Mouse (Mus musculus) embryonic facial prominence, embryonic 11.5 days (tissue): ENCODE results near the gene Ccp110. TPM values are rescaled to one million over a fixed set of nuclear protein-coding genes. Genes with fewer than 3 reads are reported as not detected.

Experiments used
- ATAC-seq: fragments of 200-750 bp; cut with Nextera tagmentation; replicated peaks from 2 replicates; pipeline ENCODE4 v1.8.0; 2017; ENCODE audit warnings: low read depth; ENCODE audit not compliant: insufficient number of reproducible peaks, low FRiP score, low TSS enrichment
- DNase-seq: peaks from one replicate; pipeline ENCODE4 v3.0.0-alpha.2; 2015; ENCODE audit warnings: low spot score
- H3K27ac ChIP-seq: fragments of 300-500 bp; sonication (generic); replicated peaks from 2 replicates; pipeline ENCODE4 v1.5.1; 2014; ENCODE audit warnings: mild to moderate bottlenecking, low read depth, low read length, control low read depth
- H3K27me3 ChIP-seq: fragments of 300-500 bp; sonication (generic); 2 replicates; pipeline ENCODE4 v1.6.1; 2014; ENCODE audit warnings: mild to moderate bottlenecking, low read length, moderate library complexity, mixed read lengths; ENCODE audit not compliant: control insufficient read depth, insufficient read depth
- H3K36me3 ChIP-seq: fragments of 300-500 bp; sonication (generic); replicated peaks from 2 replicates; pipeline ENCODE4 v1.6.1; 2014; ENCODE audit warnings: low read depth, mild to moderate bottlenecking, low read length, moderate library complexity, mixed read lengths; ENCODE audit not compliant: control insufficient read depth, insufficient read depth
- H3K4me1 ChIP-seq: fragments of 300-500 bp; sonication (generic); 2 replicates; pipeline ENCODE4 v1.6.1; 2014; ENCODE audit warnings: low read length, mixed read lengths; ENCODE audit not compliant: control insufficient read depth, insufficient read depth
- H3K4me2 ChIP-seq: fragments of 300-500 bp; sonication (generic); 2 replicates; pipeline ENCODE4 v1.6.1; 2014; ENCODE audit warnings: low read depth, mild to moderate bottlenecking, control low read depth, low read length, moderate library complexity
- H3K4me3 ChIP-seq: fragments of 300-500 bp; sonication (generic); 2 replicates; pipeline ENCODE4 v1.5.1; 2014; ENCODE audit warnings: low read depth, low read length, control low read depth
- H3K9ac ChIP-seq: fragments of 300-500 bp; sonication (generic); replicated peaks from 2 replicates; pipeline ENCODE4 v1.6.1; 2014; ENCODE audit warnings: mild to moderate bottlenecking, control low read depth, low read length
- H3K9me3 ChIP-seq: fragments of 300-500 bp; sonication (generic); replicated peaks from 2 replicates; pipeline ENCODE4 v1.6.1; 2016; ENCODE audit warnings: mild to moderate bottlenecking, low read length, inconsistent platforms, mixed read lengths; ENCODE audit not compliant: control insufficient read depth
- WGBS: fragments of 180-500 bp; shearing (Covaris S2); extraction: QIAGEN DNeasy Blood & Tissue Kit; methylation state at CpG from one replicate; pipeline ENCODE4 v1.1.7; 2014; 5-methylcytosine and 5-hydroxymethylcytosine counted together
- polyA plus RNA-seq: library from polyadenylated mRNA; unstranded; fragments of >200 nt; fragmentation: Nextera tagmentation; extraction: Ambion mirVana; gene quantifications from 2 replicates; pipeline ENCODE4 v1.2.1, GENCODE M21; 2014

Ccp110 gene
- polyA plus RNA-seq, 1 experiment from 2014 or later, result 19.0 TPM

GRCm38 (mm10) chr7:118731781-118732180, 19.4 kb downstream of the Ccp110 start:
- Histone ChIP-seq H3K4me2 (no peak overlapping the region), H3K9me3 (no peaks in the 10 kb centered on the region), H3K36me3 (0 out of 2 replicates have a peak, but pooled peaks cover 2% of the 10 kb centered on the region), H3K9ac (no peak overlapping the region), H3K27me3 (no peaks in the 10 kb centered on the region), H3K27ac (no peak overlapping the region), H3K4me1 (no peaks in the 10 kb centered on the region), H3K4me3 (no peak overlapping the region)
- no peak for DNase-seq
- WGBS, result 95% methylated on average over 3 of the region's 3 CpGs
- no peak for ATAC-seq

GRCm38 (mm10) chr7:118733225-118733624, 20.9 kb downstream of the Ccp110 start:
- H3K27ac ChIP-seq, result no peak overlapping the region
- 94% methylated on average over 13 of the region's 13 CpGs for WGBS
- no peak overlapping the region for H3K4me2 ChIP-seq
- H3K36me3 ChIP-seq, result 0 out of 2 replicates have a peak, but pooled peaks cover 2% of the 10 kb centered on the region
- no peaks in the 10 kb centered on the region for H3K4me1 ChIP-seq
- no peak overlapping the region for H3K9ac ChIP-seq
- H3K27me3 ChIP-seq, result no peaks in the 10 kb centered on the region
- no peak for ATAC-seq
- no peaks in the 10 kb centered on the region for H3K9me3 ChIP-seq
- DNase-seq, result no peak
- H3K4me3 ChIP-seq, result no peak overlapping the region

- Histone ChIP-seq H3K27ac (no peak overlapping the region), H3K36me3 (no peaks in the 10 kb centered on the region), H3K4me2 (no peak overlapping the region), H3K9me3 (no peaks in the 10 kb centered on the region), H3K4me1 (no peaks in the 10 kb centered on the region), H3K27me3 (no peaks in the 10 kb centered on the region), H3K9ac (no peak overlapping the region), H3K4me3 (no peak overlapping the region)
- DNase-seq (no peak), ATAC-seq (no peak)
- WGBS, result 61% methylated on average over 1 of the region's 1 CpGs
These were observed 26.4 kb downstream of the Ccp110 start for GRCm38 (mm10) chr7:118738730-118739129.

GRCm38 (mm10) chr7:118739975-118740531, 27.7 kb downstream of the Ccp110 start, which contains the start of gene Vps35l:
Gene Vps35l, plus strand, starts transcription at chr7:118740226.
- peak within 1 kb of the TSS; percentile 65 for H3K4me3 ChIP-seq
- 1% methylated on average over 16 of the region's 16 CpGs for WGBS
- ATAC-seq (peak; percentile 80), DNase-seq (peak; percentile 89)
- no peaks in the 10 kb centered on the region for H3K27me3 ChIP-seq
- H3K27ac ChIP-seq, result no peak within 1 kb of the TSS
- H3K36me3 ChIP-seq, result no peaks in the 10 kb centered on the region
- H3K9me3 ChIP-seq, result no peaks in the 10 kb centered on the region
- peak within 1 kb of the TSS; percentile 72 for H3K4me2 ChIP-seq
- peak within 1 kb of the TSS; percentile 69 for H3K9ac ChIP-seq
- no peaks in the 10 kb centered on the region for H3K4me1 ChIP-seq

GRCm38 (mm10) chr7:118740532-118741338, 28.4 kb downstream of the Ccp110 start:
- no peaks in the 10 kb centered on the region for H3K9me3 ChIP-seq
- no peaks in the 10 kb centered on the region for H3K27me3 ChIP-seq
- H3K36me3 ChIP-seq, result no peaks in the 10 kb centered on the region
- H3K9ac ChIP-seq, result peak overlapping the region; percentile 69
- DNase-seq (peak; percentile 99), ATAC-seq (peak; percentile 94)
- H3K27ac ChIP-seq, result no peak overlapping the region
- WGBS, result 4% methylated on average over 39 of the region's 41 CpGs
- H3K4me2 ChIP-seq, result peak overlapping the region; percentile 72
- peak overlapping the region; percentile 65 for H3K4me3 ChIP-seq
- no peaks in the 10 kb centered on the region for H3K4me1 ChIP-seq

- Histone ChIP-seq H3K9me3 (no peaks in the 10 kb centered on the region), H3K27me3 (no peaks in the 10 kb centered on the region), H3K4me2 (no peak overlapping the region), H3K36me3 (no peaks in the 10 kb centered on the region), H3K4me3 (no peak overlapping the region), H3K9ac (no peak overlapping the region), H3K27ac (no peak overlapping the region), H3K4me1 (no peaks in the 10 kb centered on the region)
- 87% methylated on average over 6 of the region's 6 CpGs for WGBS
- ATAC-seq (no peak), DNase-seq (no peak)
These were observed 29.9 kb downstream of the Ccp110 start for GRCm38 (mm10) chr7:118742278-118742677.

GRCm38 (mm10) chr7:118744766-118745165, 32.4 kb downstream of the Ccp110 start:
- no peaks in the 10 kb centered on the region for H3K9me3 ChIP-seq
- 85% methylated on average over 5 of the region's 5 CpGs for WGBS
- no peak overlapping the region for H3K4me2 ChIP-seq
- H3K9ac ChIP-seq, result no peak overlapping the region
- ATAC-seq (no peak), DNase-seq (no peak)
- H3K27me3 ChIP-seq, result no peaks in the 10 kb centered on the region
- no peaks in the 10 kb centered on the region for H3K36me3 ChIP-seq
- no peak overlapping the region for H3K4me3 ChIP-seq
- no peaks in the 10 kb centered on the region for H3K4me1 ChIP-seq
- no peak overlapping the region for H3K27ac ChIP-seq
